9 mouse cellular contexts compared by ENCODE assay signal in genomic region chr7:45198435-45198834, GRCm38 (mm10). TPM values are rescaled to one million over a fixed set of nuclear protein-coding genes. Genes with fewer than 3 reads are reported as not detected.
DNase-seq lines count a peak whose midpoint lies in the region; ATAC-seq lines count a peak whose summit lies in the region.
"Had no signal": no experiment of that assay in that cellular context is flagged by ENCODE, and none has a peak within 500 bp of the region (broad histone marks: within the 10 kb centered on the region; RNA-seq: fewer than 3 reads in every experiment).

No protein-coding gene starts in this region.

- H3K27me3 ChIP-seq in kidney, embryonic 16.5 days (ENCODE audit: insufficient read depth, low read length): peaks cover 4% of the 10 kb centered on the region
- H3K27me3 ChIP-seq in midbrain, embryonic 10.5 days (ENCODE audit: low read depth, poor library complexity, severe bottlenecking): peaks cover 58% of the 10 kb centered on the region

- H3K4me2 ChIP-seq in kidney, embryonic 16.5 days (replicated peaks; ENCODE audit: low read depth, low read length): no peak overlapping the region

- H3K27ac ChIP-seq in kidney, embryonic 16.5 days (ENCODE audit: low read length): no peak overlapping the region
- 0 out of 2 replicates have a peak overlapping the region, but pooled peaks have one; percentile 23 for H3K27ac ChIP-seq in midbrain, embryonic 10.5 days (replicated peaks)

- no peaks in the 10 kb centered on the region for H3K4me1 ChIP-seq in kidney, embryonic 16.5 days (ENCODE audit: insufficient read depth, low read length)
- peaks cover 35% of the 10 kb centered on the region for H3K4me1 ChIP-seq in midbrain, embryonic 10.5 days

- H3K36me3 ChIP-seq in kidney, embryonic 16.5 days (ENCODE audit: insufficient read depth, low read length): no peaks in the 10 kb centered on the region
- H3K36me3 ChIP-seq in midbrain, embryonic 10.5 days: no peaks in the 10 kb centered on the region

- WGBS in kidney, embryonic 16.5 days: 12% methylated on average over 5 of the region's 5 CpGs
- WGBS in midbrain, embryonic 10.5 days: 14% methylated on average over 5 of the region's 5 CpGs

- H3K4me3 ChIP-seq in kidney, embryonic 16.5 days (ENCODE audit: low read length): no peak overlapping the region
- no peak overlapping the region for H3K4me3 ChIP-seq in midbrain, embryonic 10.5 days

- DNase-seq in kidney, adult 11 months: peak; percentile 66
- peak; percentile 96 to 97 for DNase-seq in cerebellum, postnatal 10 days
- peak; percentile 63 to 78 for DNase-seq in frontal cortex, postnatal 36 days (ENCODE audit: low spot score in 2 of 2)
- DNase-seq in hindlimb bud, embryonic 11.5 days (ENCODE audit: extremely low spot score, low read depth, low spot score): peak; percentile 41
- DNase-seq in left cerebral cortex, adult 18-20 months (ENCODE audit: low spot score in 2 of 2): peak; percentile 71 to 75
- DNase-seq in midbrain, embryonic 10.5 days (ENCODE audit: low spot score): peak; percentile 68
- peak; percentile 63 for DNase-seq in right cerebral cortex, postnatal 4 days

- H3K9ac ChIP-seq in kidney, embryonic 16.5 days (replicated peaks; ENCODE audit: low read length): no peak overlapping the region

- ATAC-seq in kidney, embryonic 16.5 days (ENCODE audit: low FRiP score, low TSS enrichment): no peak; the same call in 1 of the 2 replicates

- no peaks in the 10 kb centered on the region for H3K9me3 ChIP-seq in kidney, embryonic 16.5 days (ENCODE audit: low read length)
- H3K9me3 ChIP-seq in midbrain, embryonic 10.5 days (replicated peaks): no peaks in the 10 kb centered on the region

RNA-seq across cellular contexts. Expression of gene Ccdc155, which starts 6.3 kb away (rescaled TPM):
- polyA plus RNA-seq in kidney, embryonic 16.5 days (2015; fragmentation: Nextera tagmentation; extraction: Ambion mirVana): 0.85 and 0.86 TPM in 2 replicates
- total RNA-seq in left cerebral cortex, adult 18-20 months (2021): 1 to 10 TPM; 4.9 to 9.7 TPM
- 0.73 and 0.88 TPM in 2 replicates for polyA plus RNA-seq in midbrain, embryonic 10.5 days (2016; fragmentation: Nextera tagmentation; extraction: Ambion mirVana)
- polyA plus RNA-seq: liver, embryonic 16.5 days had no signal

RNA-seq across cellular contexts. Expression of gene Dkkl1, which starts 13.5 kb away (rescaled TPM):
- 0.78 TPM in 1 of 2 replicates, not detected in the other for polyA plus RNA-seq in kidney, embryonic 16.5 days (2015; fragmentation: Nextera tagmentation; extraction: Ambion mirVana)
- total RNA-seq in left cerebral cortex, adult 18-20 months (2021): 10 to 100 TPM; 33.6 to 38.3 TPM
- 0.72 and 1.4 TPM in 2 replicates for polyA plus RNA-seq in midbrain, embryonic 10.5 days (2016; fragmentation: Nextera tagmentation; extraction: Ambion mirVana)

RNA-seq across cellular contexts. Expression of gene Tead2, which starts 17.1 kb away (rescaled TPM):
- polyA plus RNA-seq in kidney, embryonic 16.5 days (2015; fragmentation: Nextera tagmentation; extraction: Ambion mirVana): 195 and 203 TPM in 2 replicates
- 1 to 10 TPM; 2.1 to 4.3 TPM for total RNA-seq in left cerebral cortex, adult 18-20 months (2021)
- polyA plus RNA-seq in midbrain, embryonic 10.5 days (2016; fragmentation: Nextera tagmentation; extraction: Ambion mirVana): 365 and 367 TPM in 2 replicates

RNA-seq across cellular contexts. Expression of gene Pth2, which starts 17.6 kb away (rescaled TPM):
- polyA plus RNA-seq in kidney, embryonic 16.5 days (2015; fragmentation: Nextera tagmentation; extraction: Ambion mirVana): not detected in 2 replicates
- not detected for total RNA-seq in left cerebral cortex, adult 18-20 months (2021)
- not detected in 2 replicates for polyA plus RNA-seq in midbrain, embryonic 10.5 days (2016; fragmentation: Nextera tagmentation; extraction: Ambion mirVana)
- polyA plus RNA-seq: liver, embryonic 16.5 days had no signal

RNA-seq across cellular contexts. Expression of gene Gfy, which starts 19.1 kb away (rescaled TPM):
- polyA plus RNA-seq in kidney, embryonic 16.5 days (2015; fragmentation: Nextera tagmentation; extraction: Ambion mirVana): not detected in 2 replicates
- under 1 TPM; 0.26 to 0.40 TPM for total RNA-seq in left cerebral cortex, adult 18-20 months (2021)
- polyA plus RNA-seq in midbrain, embryonic 10.5 days (2016; fragmentation: Nextera tagmentation; extraction: Ambion mirVana): not detected in 2 replicates
- polyA plus RNA-seq: liver, embryonic 16.5 days had no signal

Comparison
In these comparisons a context has a peak if more than half of its experiments do, and no peak if none do; other contexts are left out.
1. DNase-seq: peak in every context shown above with its lines; median percentile 96 in cerebellum, postnatal 10 days; 73 in left cerebral cortex, adult 18-20 months; 70 in frontal cortex, postnatal 36 days; 68 in midbrain, embryonic 10.5 days; 66 in kidney, adult 11 months; 63 in right cerebral cortex, postnatal 4 days; 41 in hindlimb bud, embryonic 11.5 days.